Mouse (Mus musculus) testis, adult 2 months (tissue): ENCODE results near the gene Adipor2.
"Not testable (repeated sequence)": the region's sequence is repeated elsewhere in the genome, so short reads cannot be mapped to it uniquely, and the experiment has no call there.

Source experiments
- CTCF ChIP-seq: fragments of 200-500 bp; IDR thresholded peaks from 2 replicates; pipeline ENCODE4 v1.5.1; 2012; ENCODE audit warnings: low read depth, mild to moderate bottlenecking, inconsistent platforms, low read length, moderate library complexity; ENCODE audit not compliant: control insufficient read depth, insufficient read depth, insufficient replicate concordance
- POLR2A ChIP-seq: fragments of 200-500 bp; IDR thresholded peaks from 2 replicates; pipeline ENCODE4 v1.6.1; 2012; ENCODE audit warnings: low read depth, mild to moderate bottlenecking, inconsistent platforms, low read length, moderate library complexity; ENCODE audit not compliant: control insufficient read depth

DNA sequence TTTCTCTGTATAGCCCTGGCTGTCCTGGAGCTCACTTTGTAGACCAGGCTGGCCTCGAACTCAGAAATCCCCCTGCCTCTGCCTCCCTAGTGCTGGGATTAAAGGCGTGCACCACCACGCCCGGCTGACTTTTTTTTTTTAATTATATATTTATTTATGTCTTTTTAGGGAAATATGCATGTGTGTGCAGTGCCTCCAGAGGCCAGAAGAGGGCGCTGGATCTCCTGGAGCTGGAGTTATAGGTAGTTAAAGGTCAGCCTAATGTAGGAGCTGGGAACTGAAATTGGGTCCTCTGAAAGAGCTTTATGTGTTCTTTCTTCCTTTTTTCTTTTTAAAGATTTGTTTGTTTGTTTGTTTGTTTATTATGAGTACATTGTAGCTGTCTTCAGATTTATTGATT, 25.2 kb upstream of the Adipor2 start:
- not testable (repeated sequence) for TF ChIP-seq POLR2A
- peak; percentile 58; the same call in 1 of the 2 replicates for TF ChIP-seq CTCF
